Mouse (Mus musculus) G1E (cell line): ENCODE results near the gene Uba5.

Experiments
- CTCF ChIP-seq: IDR thresholded peaks from 2 replicates; pipeline ENCODE4 v1.5.1; 2012; ENCODE audit warnings: low read depth, low read length, inconsistent platforms, mixed read lengths
- TAL1 ChIP-seq: conservative IDR thresholded peaks from 2 replicates; pipeline ENCODE4 v1.6.1; 2012; ENCODE audit warnings: low read depth, low read length, inconsistent platforms, mixed read lengths

GRCm38 (mm10) chr9:104101458-104101857 is 38.5 kb upstream of the Uba5 start:
- TF ChIP-seq TAL1 (no peak), CTCF (no peak)
